Mouse (Mus musculus): ENCODE measurements at regions not wholly inside any gene's neighbourhood (a gene's known extent, or its start where the extent isn't known, plus 50 kb on each side); places are given as distances from the start of the nearest gene placed in this dataset.

DNA sequence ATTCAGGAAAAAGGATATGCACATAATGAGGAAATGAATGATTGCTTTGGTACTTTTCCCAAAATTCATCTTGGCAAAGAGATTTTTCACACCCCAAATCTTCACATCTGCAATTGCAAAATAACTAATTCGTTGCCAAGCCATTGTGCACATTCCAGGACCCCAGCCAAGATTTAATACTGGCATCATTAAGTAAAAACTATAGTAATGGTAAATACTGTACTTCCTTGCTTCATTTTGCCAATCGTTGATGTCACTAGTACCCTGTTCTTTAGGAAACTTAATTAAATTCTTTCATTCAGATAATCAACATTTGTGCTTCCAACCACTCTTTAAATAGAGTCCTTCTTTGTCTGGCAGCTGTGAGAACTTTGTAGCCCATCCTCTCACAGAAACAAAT is 303.6 kb downstream of the Arl4a start:
- Histone ChIP-seq H3K4me2 (ENCODE audit: low read depth, low read length) (no peak overlapping the region), H3K4me3 (ENCODE audit: low read depth, low read length) (no peak overlapping the region), H3K27me3 (replicated peaks; ENCODE audit: control insufficient read depth, insufficient read depth, low read length) (no peaks in the 10 kb centered on the region), H3K9ac (ENCODE audit: low read depth, low read length) (no peak overlapping the region), H3K36me3 (ENCODE audit: control insufficient read depth, insufficient read depth, low read length) (no peaks in the 10 kb centered on the region), H3K4me1 (ENCODE audit: control insufficient read depth, insufficient read depth, low read length) (no peaks in the 10 kb centered on the region), H3K9me3 (ENCODE audit: control insufficient read depth, low read length) (no peaks in the 10 kb centered on the region), H3K27ac (replicated peaks; ENCODE audit: low read depth, low read length) (no peak overlapping the region)
- 64% methylated on average over 2 of the region's 2 CpGs for WGBS
- ATAC-seq (ENCODE audit: low read depth) (no peak), DNase-seq (ENCODE audit: low spot score) (no peak)

DNA sequence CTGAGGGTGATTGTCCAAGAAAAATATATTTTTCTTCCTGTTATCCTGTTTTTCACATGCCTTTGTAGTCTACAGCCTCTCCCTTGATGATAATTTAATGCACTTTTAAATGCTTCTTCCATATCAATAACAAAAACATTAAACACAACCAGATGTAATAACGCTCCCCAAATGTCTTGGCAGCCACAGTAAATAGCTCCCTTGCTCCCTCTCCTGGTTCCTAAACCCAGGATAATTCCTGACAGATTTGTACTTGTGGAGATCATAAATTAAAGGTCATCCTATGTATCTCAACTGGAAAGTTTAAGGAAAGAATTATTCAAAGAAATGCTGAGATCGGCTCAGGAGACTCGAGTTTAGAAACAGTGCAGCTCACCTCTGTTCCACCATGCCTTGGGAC is 306.6 kb downstream of the Arl4a start:
- no peaks in the 10 kb centered on the region for H3K4me1 ChIP-seq (ENCODE audit: control insufficient read depth, insufficient read depth, low read length)
- DNase-seq (ENCODE audit: low spot score): peak; percentile 59
- no peaks in the 10 kb centered on the region for H3K27me3 ChIP-seq (replicated peaks; ENCODE audit: control insufficient read depth, insufficient read depth, low read length)
- no peak overlapping the region for H3K27ac ChIP-seq (replicated peaks; ENCODE audit: low read depth, low read length)
- H3K9ac ChIP-seq (ENCODE audit: low read depth, low read length): no peak overlapping the region
- no peak overlapping the region for H3K4me2 ChIP-seq (ENCODE audit: low read depth, low read length)
- H3K9me3 ChIP-seq (ENCODE audit: control insufficient read depth, low read length): no peaks in the 10 kb centered on the region
- ATAC-seq (ENCODE audit: low read depth): no peak
- no peak overlapping the region for H3K4me3 ChIP-seq (ENCODE audit: low read depth, low read length)
- no peaks in the 10 kb centered on the region for H3K36me3 ChIP-seq (ENCODE audit: control insufficient read depth, insufficient read depth, low read length)
- WGBS: 41% methylated on average over 3 of the region's 3 CpGs

GRCm38 (mm10) chr12:39729255-39729654 is 308.6 kb downstream of the Arl4a start:
- H3K4me2 ChIP-seq (ENCODE audit: low read depth, low read length): no peak overlapping the region
- no peak overlapping the region for H3K9ac ChIP-seq (ENCODE audit: low read depth, low read length)
- H3K36me3 ChIP-seq (ENCODE audit: control insufficient read depth, insufficient read depth, low read length): no peaks in the 10 kb centered on the region
- H3K9me3 ChIP-seq (ENCODE audit: control insufficient read depth, low read length): no peaks in the 10 kb centered on the region
- no peak overlapping the region for H3K27ac ChIP-seq (replicated peaks; ENCODE audit: low read depth, low read length)
- ATAC-seq (ENCODE audit: low read depth) (no peak), DNase-seq (ENCODE audit: low spot score) (no peak)
- no peaks in the 10 kb centered on the region for H3K27me3 ChIP-seq (replicated peaks; ENCODE audit: control insufficient read depth, insufficient read depth, low read length)
- no peak overlapping the region for H3K4me3 ChIP-seq (ENCODE audit: low read depth, low read length)
- WGBS: 86% methylated on average over 2 of the region's 2 CpGs
- H3K4me1 ChIP-seq (ENCODE audit: control insufficient read depth, insufficient read depth, low read length): no peaks in the 10 kb centered on the region

DNA sequence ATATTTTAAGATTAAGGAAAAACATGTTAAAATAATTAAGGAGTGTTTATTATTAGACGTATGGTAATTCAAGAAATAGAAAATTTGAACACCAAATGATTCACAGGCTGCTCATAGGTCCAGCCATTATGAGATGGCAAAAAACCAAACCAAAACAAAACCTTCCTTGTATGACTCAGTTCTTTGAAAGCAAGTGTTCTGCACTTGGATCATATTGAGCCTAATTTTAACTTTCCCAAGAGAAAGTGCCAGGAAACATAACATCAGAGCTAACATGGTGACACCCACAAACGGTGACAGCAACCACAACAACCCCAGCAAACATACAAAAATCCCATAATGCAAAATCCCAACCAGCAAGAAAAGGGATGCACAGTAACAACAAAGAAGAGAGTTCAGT is 313.7 kb downstream of the Arl4a start:
- Histone ChIP-seq H3K36me3 (ENCODE audit: control insufficient read depth, insufficient read depth, low read length) (no peaks in the 10 kb centered on the region), H3K27me3 (replicated peaks; ENCODE audit: control insufficient read depth, insufficient read depth, low read length) (no peaks in the 10 kb centered on the region), H3K27ac (replicated peaks; ENCODE audit: low read depth, low read length) (no peak overlapping the region), H3K9ac (ENCODE audit: low read depth, low read length) (no peak overlapping the region), H3K4me2 (ENCODE audit: low read depth, low read length) (no peak overlapping the region), H3K4me1 (ENCODE audit: control insufficient read depth, insufficient read depth, low read length) (no peaks in the 10 kb centered on the region), H3K4me3 (ENCODE audit: low read depth, low read length) (no peak overlapping the region), H3K9me3 (ENCODE audit: control insufficient read depth, low read length) (no peaks in the 10 kb centered on the region)
- no peak for ATAC-seq (ENCODE audit: low read depth)
- 81% methylated on average over 2 of the region's 2 CpGs for WGBS
- DNase-seq (ENCODE audit: low spot score): no peak

DNA sequence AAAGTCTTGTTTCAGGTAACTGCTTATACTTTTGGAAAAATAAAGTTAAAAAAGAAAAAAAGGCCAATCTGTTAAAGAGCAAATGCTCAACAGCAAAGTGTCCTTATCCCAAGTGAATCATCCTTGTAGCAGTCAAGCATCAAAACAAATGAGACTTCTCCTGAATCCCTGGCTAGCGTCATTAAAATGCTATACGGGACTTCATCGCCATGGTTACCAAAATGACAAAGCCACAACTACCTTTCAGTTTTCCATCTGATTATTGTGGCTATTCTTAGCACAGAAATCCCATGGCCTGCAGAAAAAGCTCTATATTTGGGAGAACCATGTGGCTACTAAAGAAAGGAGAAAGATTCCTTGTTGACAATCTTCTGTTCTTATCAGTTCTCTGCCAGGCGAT is 322.7 kb downstream of the Arl4a start:
- no peaks in the 10 kb centered on the region for H3K36me3 ChIP-seq (ENCODE audit: control insufficient read depth, insufficient read depth, low read length)
- H3K9me3 ChIP-seq (ENCODE audit: control insufficient read depth, low read length): no peaks in the 10 kb centered on the region
- no peaks in the 10 kb centered on the region for H3K27me3 ChIP-seq (replicated peaks; ENCODE audit: control insufficient read depth, insufficient read depth, low read length)
- WGBS: 59% methylated on average over 4 of the region's 4 CpGs
- H3K4me3 ChIP-seq (ENCODE audit: low read depth, low read length): no peak overlapping the region
- ATAC-seq (ENCODE audit: low read depth): no peak
- no peak overlapping the region for H3K9ac ChIP-seq (ENCODE audit: low read depth, low read length)
- no peak overlapping the region for H3K4me2 ChIP-seq (ENCODE audit: low read depth, low read length)
- H3K27ac ChIP-seq (replicated peaks; ENCODE audit: low read depth, low read length): no peak overlapping the region
- no peak for DNase-seq (ENCODE audit: low spot score)
- H3K4me1 ChIP-seq (ENCODE audit: control insufficient read depth, insufficient read depth, low read length): no peaks in the 10 kb centered on the region

DNA sequence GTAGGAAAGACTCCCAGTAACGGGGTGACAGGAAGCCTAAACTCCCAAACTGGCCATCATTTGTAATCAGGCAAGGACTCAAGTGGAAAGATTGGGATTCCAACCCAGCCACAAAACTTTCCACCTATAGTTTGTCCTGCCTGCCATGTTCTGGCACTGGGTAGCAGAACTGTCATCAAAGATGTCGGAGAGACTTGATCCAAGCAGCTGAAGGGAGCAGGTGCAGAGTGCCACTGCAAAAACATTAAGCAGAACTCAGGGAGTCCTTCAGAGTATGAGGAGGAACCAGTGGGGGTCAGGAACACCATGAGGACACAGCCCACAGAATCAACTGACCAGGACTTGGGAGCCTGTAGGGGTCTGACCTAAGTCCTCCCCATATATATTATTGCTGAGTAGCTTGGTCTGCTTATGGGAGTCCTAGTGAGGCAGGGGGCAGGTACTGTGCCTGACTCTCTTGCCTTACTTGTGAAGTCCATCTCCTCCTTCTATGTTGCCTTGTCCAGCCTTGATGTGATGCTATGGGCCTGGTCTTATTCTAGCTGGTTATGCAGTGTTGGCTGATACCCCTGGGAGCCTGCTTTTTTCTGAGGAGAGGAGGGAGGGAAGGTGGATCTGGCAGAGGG is 323.5 kb downstream of the Arl4a start:
- 93% methylated on average over 2 of the region's 2 CpGs for WGBS
- Histone ChIP-seq H3K4me2 (ENCODE audit: low read depth, low read length) (no peak overlapping the region), H3K36me3 (ENCODE audit: control insufficient read depth, insufficient read depth, low read length) (no peaks in the 10 kb centered on the region), H3K4me3 (ENCODE audit: low read depth, low read length) (no peak overlapping the region), H3K27ac (replicated peaks; ENCODE audit: low read depth, low read length) (no peak overlapping the region), H3K9ac (ENCODE audit: low read depth, low read length) (no peak overlapping the region), H3K4me1 (ENCODE audit: control insufficient read depth, insufficient read depth, low read length) (no peaks in the 10 kb centered on the region), H3K27me3 (replicated peaks; ENCODE audit: control insufficient read depth, insufficient read depth, low read length) (no peaks in the 10 kb centered on the region), H3K9me3 (ENCODE audit: control insufficient read depth, low read length) (no peaks in the 10 kb centered on the region)
- ATAC-seq (ENCODE audit: low read depth) (no peak), DNase-seq (ENCODE audit: low spot score) (no peak)

- Histone ChIP-seq H3K27ac (replicated peaks; ENCODE audit: low read depth, low read length) (no peak overlapping the region), H3K27me3 (replicated peaks; ENCODE audit: control insufficient read depth, insufficient read depth, low read length) (no peaks in the 10 kb centered on the region), H3K9me3 (ENCODE audit: control insufficient read depth, low read length) (no peaks in the 10 kb centered on the region), H3K36me3 (ENCODE audit: control insufficient read depth, insufficient read depth, low read length) (no peaks in the 10 kb centered on the region), H3K4me3 (ENCODE audit: low read depth, low read length) (no peak overlapping the region), H3K9ac (ENCODE audit: low read depth, low read length) (no peak overlapping the region), H3K4me2 (ENCODE audit: low read depth, low read length) (no peak overlapping the region), H3K4me1 (ENCODE audit: control insufficient read depth, insufficient read depth, low read length) (no peaks in the 10 kb centered on the region)
- DNase-seq (ENCODE audit: low spot score) (no peak), ATAC-seq (ENCODE audit: low read depth) (no peak)
- 77% methylated on average over 1 of the region's 1 CpGs for WGBS
Measured at GRCm38 (mm10) chr12:39711807-39712206, 326.0 kb downstream of the Arl4a start.

DNA sequence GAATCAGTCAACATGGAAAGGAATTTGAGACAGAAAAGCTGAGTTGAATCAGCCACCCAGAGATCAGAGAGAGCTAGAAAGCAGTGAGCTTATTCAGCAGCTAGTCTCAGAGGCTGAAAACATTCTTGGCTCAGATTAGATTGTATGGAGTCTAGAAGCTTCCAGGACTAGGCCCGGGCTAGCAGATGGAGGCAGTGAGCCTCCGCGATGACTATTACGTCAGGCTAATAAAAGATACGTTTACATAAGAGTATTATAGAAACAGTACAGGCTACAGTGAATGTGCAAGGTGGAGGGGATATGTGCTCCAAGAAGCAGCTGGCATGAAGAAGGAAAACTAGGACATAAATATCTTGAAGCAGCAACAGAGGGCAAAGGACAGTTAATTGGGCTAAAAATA is 328.0 kb downstream of the Arl4a start:
- no peak for ATAC-seq (ENCODE audit: low read depth)
- no peaks in the 10 kb centered on the region for H3K4me1 ChIP-seq (ENCODE audit: control insufficient read depth, insufficient read depth, low read length)

DNA sequence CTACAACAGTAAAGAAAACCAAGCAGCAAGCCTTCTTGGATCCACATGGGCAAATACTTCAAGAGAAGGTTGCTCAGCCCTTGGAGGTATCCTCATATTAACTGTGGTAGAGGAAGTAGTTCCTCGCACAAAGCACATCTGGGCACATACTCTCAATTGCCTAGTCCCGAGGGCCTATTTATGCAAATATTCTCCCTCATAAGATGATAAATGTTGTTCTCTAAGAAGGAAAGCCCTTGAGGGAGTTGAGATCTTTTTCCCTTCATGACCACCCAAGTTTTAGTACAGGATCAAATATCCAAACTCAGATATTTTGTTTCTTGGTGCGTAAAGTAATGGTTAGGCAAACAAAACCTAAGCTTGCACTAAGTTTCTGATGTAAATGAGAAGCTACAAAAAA is 340.6 kb downstream of the Arl4a start:
- Histone ChIP-seq H3K36me3 (ENCODE audit: control insufficient read depth, insufficient read depth, low read length) (no peaks in the 10 kb centered on the region), H3K9ac (ENCODE audit: low read depth, low read length) (no peak overlapping the region), H3K9me3 (ENCODE audit: control insufficient read depth, low read length) (no peaks in the 10 kb centered on the region), H3K27me3 (replicated peaks; ENCODE audit: control insufficient read depth, insufficient read depth, low read length) (no peaks in the 10 kb centered on the region), H3K4me2 (ENCODE audit: low read depth, low read length) (no peak overlapping the region), H3K4me1 (ENCODE audit: control insufficient read depth, insufficient read depth, low read length) (no peaks in the 10 kb centered on the region), H3K27ac (replicated peaks; ENCODE audit: low read depth, low read length) (no peak overlapping the region), H3K4me3 (ENCODE audit: low read depth, low read length) (no peak overlapping the region)
- DNase-seq (ENCODE audit: low spot score) (peak; percentile 47), ATAC-seq (ENCODE audit: low read depth) (no peak; the same call in 1 of the 2 replicates)
- WGBS: 40% methylated on average over 3 of the region's 3 CpGs

More for the DNA sequence above, 328.0 kb downstream of the Arl4a start:
- Histone ChIP-seq H3K4me3 (ENCODE audit: low read depth, low read length) (no peak overlapping the region), H3K27ac (replicated peaks; ENCODE audit: low read depth, low read length) (no peak overlapping the region), H3K27me3 (replicated peaks; ENCODE audit: control insufficient read depth, insufficient read depth, low read length) (no peaks in the 10 kb centered on the region), H3K9ac (ENCODE audit: low read depth, low read length) (no peak overlapping the region), H3K4me2 (ENCODE audit: low read depth, low read length) (no peak overlapping the region), H3K9me3 (ENCODE audit: control insufficient read depth, low read length) (no peaks in the 10 kb centered on the region), H3K36me3 (ENCODE audit: control insufficient read depth, insufficient read depth, low read length) (no peaks in the 10 kb centered on the region)
- 67% methylated on average over 5 of the region's 5 CpGs for WGBS
- DNase-seq (ENCODE audit: low spot score): no peak

Data from embryonic facial prominence, embryonic 14.5 days (tissue).